Mouse (Mus musculus): ENCODE results near the gene Spem1.

DNA sequence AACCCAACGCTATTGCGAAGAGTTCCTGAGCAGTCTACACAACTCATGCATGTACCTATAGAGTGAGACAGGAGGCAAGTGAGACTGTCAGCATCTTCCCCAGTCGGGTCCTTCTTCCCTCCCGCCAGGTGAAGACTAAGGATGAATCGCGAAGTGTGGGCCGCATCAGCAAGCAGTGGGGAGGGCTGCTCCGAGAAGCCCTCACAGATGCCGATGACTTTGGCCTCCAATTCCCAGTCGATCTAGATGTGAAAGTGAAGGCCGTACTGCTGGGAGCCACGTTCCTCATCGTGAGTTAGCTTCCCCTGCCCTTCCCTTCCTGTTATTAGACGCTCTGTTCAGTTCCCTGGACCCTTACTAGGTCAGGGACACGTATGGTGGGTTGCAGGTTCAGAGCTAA lies 27.9 kb upstream of the Spem1 start:
- TF ChIP-seq CTCF (IDR thresholded peaks at IDR 0.05; ENCODE audit: control insufficient read depth, insufficient read depth, low read length) (no peak), POLR2A (IDR thresholded peaks at IDR 0.05; ENCODE audit: borderline replicate concordance, control insufficient read depth, low read depth, low read length) (no peak)
